Mouse (Mus musculus) left cerebral cortex, postnatal 10 days (tissue): ENCODE data around the gene Thsd7b. TPM values are rescaled to one million over a fixed set of nuclear protein-coding genes. Genes with fewer than 3 reads are reported as not detected.

Source experiments
- DNase-seq, 2 experiments: peaks; one replicate each; pipeline ENCODE4 v3.0.0; 2021 to 2022; ENCODE audit warnings: low spot score in 2 of 2, mixed read lengths in 1 of 2; ENCODE audit errors: extremely low spot score in 1 of 2
- intact Hi-C: fragments of 180-260 bp; cut with DNase I; formaldehyde crosslinking; loops from one replicate; pipeline ENCODE4 v1.15.1; 2025
- total RNA-seq, 2 experiments: library from RNA; stranded (reverse); gene quantifications; 2 replicates each; pipeline ENCODE4 v1.2.3; 2021

Thsd7b gene
- total RNA-seq, 2 experiments from 2014 or later, result 14.8 to 18.0 TPM

GRCm38 (mm10) chr1:129761234-129761633 is 488.1 kb downstream of the Thsd7b start:
- DNase-seq, result no peak
- intact Hi-C loops, result no loop called here

GRCm38 (mm10) chr1:129764748-129765147 is 491.6 kb downstream of the Thsd7b start:
- intact Hi-C loops, result no loop called here

GRCm38 (mm10) chr1:129777055-129777454 is 504.0 kb downstream of the Thsd7b start:
- DNase-seq, result no peak
- intact Hi-C loops, result no loop called here

More at GRCm38 (mm10) chr1:129764748-129765147, 491.6 kb downstream of the Thsd7b start:
- DNase-seq, result no peak

- intact Hi-C loops, result no loop called here
Observed at GRCm38 (mm10) chr1:129779506-129779905, 506.4 kb downstream of the Thsd7b start.

GRCm38 (mm10) chr1:129780589-129780988 is 507.5 kb downstream of the Thsd7b start:
- intact Hi-C loops, result no loop called here
- DNase-seq, result no peak

More at GRCm38 (mm10) chr1:129779506-129779905, 506.4 kb downstream of the Thsd7b start:
- no peak for DNase-seq

- no peak for DNase-seq
- intact Hi-C loops, result no loop called here
Observed at GRCm38 (mm10) chr1:129798519-129798918, 525.4 kb downstream of the Thsd7b start.

- intact Hi-C loops, result no loop called here
- DNase-seq, result no peak
Observed at GRCm38 (mm10) chr1:129826927-129827326, 553.8 kb downstream of the Thsd7b start.

GRCm38 (mm10) chr1:129837324-129837723 is 564.2 kb downstream of the Thsd7b start:
- DNase-seq, result no peak
- intact Hi-C loops, result no loop called here

GRCm38 (mm10) chr1:129837776-129838175 is 564.7 kb downstream of the Thsd7b start:
- intact Hi-C loops, result no loop called here
- DNase-seq, result no peak

GRCm38 (mm10) chr1:129838486-129838885 is 565.4 kb downstream of the Thsd7b start:
- intact Hi-C loops, result no loop called here
- no peak for DNase-seq

GRCm38 (mm10) chr1:129843416-129843815 is 570.3 kb downstream of the Thsd7b start:
- DNase-seq, result no peak

GRCm38 (mm10) chr1:129850007-129850564 is 577.0 kb downstream of the Thsd7b start:
- intact Hi-C loops, result no loop called here
- DNase-seq, result no peak

More at GRCm38 (mm10) chr1:129843416-129843815, 570.3 kb downstream of the Thsd7b start:
- intact Hi-C loops, result no loop called here

- intact Hi-C loops, result no loop called here
- peak in 1 of 2 experiments; percentile 14 for DNase-seq
Observed at GRCm38 (mm10) chr1:129867714-129868113, 594.6 kb downstream of the Thsd7b start.

- DNase-seq, result no peak
- intact Hi-C loops, result no loop called here
Observed at GRCm38 (mm10) chr1:129874355-129874754, 601.3 kb downstream of the Thsd7b start.

GRCm38 (mm10) chr1:129887861-129888260 is 614.8 kb downstream of the Thsd7b start:
- DNase-seq, result no peak
- intact Hi-C loops, result no loop called here

GRCm38 (mm10) chr1:129898121-129898520 is 625.0 kb downstream of the Thsd7b start:
- intact Hi-C loops, result no loop called here
- DNase-seq, result no peak

GRCm38 (mm10) chr1:129915484-129915883 is 642.4 kb downstream of the Thsd7b start:
- DNase-seq, result no peak
- intact Hi-C loops, result no loop called here

GRCm38 (mm10) chr1:129917568-129917967 is 644.5 kb downstream of the Thsd7b start:
- intact Hi-C loops, result no loop called here
- DNase-seq, result no peak

- DNase-seq, result no peak
- intact Hi-C loops, result no loop called here
Observed at GRCm38 (mm10) chr1:129919385-129919784, 646.3 kb downstream of the Thsd7b start.

GRCm38 (mm10) chr1:129931003-129931402 is 657.9 kb downstream of the Thsd7b start:
- intact Hi-C loops, result no loop called here
- DNase-seq, result no peak

- intact Hi-C loops, result no loop called here
- no peak for DNase-seq
Observed at GRCm38 (mm10) chr1:129943116-129943515, 670.0 kb downstream of the Thsd7b start.
